Mouse (Mus musculus) limb, embryonic 13.5 days (tissue): ENCODE measurements around the gene Tas2r118. TPM values are rescaled to one million over a fixed set of nuclear protein-coding genes. Genes with fewer than 3 reads are reported as not detected.

Experiments
- ATAC-seq: fragments of 200-750 bp; cut with Nextera tagmentation; 2 replicates; pipeline ENCODE4 v1.8.0; 2017; ENCODE audit warnings: low read depth, moderate number of reproducible peaks, moderate TSS enrichment; ENCODE audit not compliant: low FRiP score
- H3K27ac ChIP-seq: fragments of 300-500 bp; sonication (generic); 2 replicates; pipeline ENCODE4 v1.5.1; 2015; ENCODE audit warnings: inconsistent platforms, mild to moderate bottlenecking, moderate library complexity
- H3K27me3 ChIP-seq: fragments of 300-500 bp; sonication (generic); 2 replicates; pipeline ENCODE4 v1.6.1; 2015; ENCODE audit warnings: mild to moderate bottlenecking, inconsistent platforms
- H3K36me3 ChIP-seq: fragments of 300-500 bp; sonication (generic); 2 replicates; pipeline ENCODE4 v1.6.1; 2015; ENCODE audit warnings: inconsistent platforms, mild to moderate bottlenecking, moderate library complexity
- H3K4me1 ChIP-seq: fragments of 300-500 bp; sonication (generic); 2 replicates; pipeline ENCODE4 v1.6.1; 2015; ENCODE audit warnings: inconsistent platforms
- H3K4me2 ChIP-seq: fragments of 300-500 bp; sonication (generic); replicated peaks from 2 replicates; pipeline ENCODE4 v1.6.1; 2015; ENCODE audit warnings: inconsistent platforms, mild to moderate bottlenecking, moderate library complexity
- H3K4me3 ChIP-seq: fragments of 300-500 bp; sonication (generic); 2 replicates; pipeline ENCODE4 v1.5.1; 2015; ENCODE audit warnings: moderate library complexity, mild to moderate bottlenecking, inconsistent platforms
- H3K9ac ChIP-seq: fragments of 300-500 bp; sonication (generic); 2 replicates; pipeline ENCODE4 v1.6.1; 2015; ENCODE audit warnings: mild to moderate bottlenecking, inconsistent platforms
- H3K9me3 ChIP-seq: fragments of 300-500 bp; sonication (generic); 2 replicates; pipeline ENCODE4 v1.6.1; 2016; ENCODE audit warnings: inconsistent platforms
- WGBS: fragments of 180-500 bp; shearing (Covaris S2); methylation state at CpG from one replicate; pipeline ENCODE4 v1.1.7; 2015; 5-methylcytosine and 5-hydroxymethylcytosine counted together
- polyA plus RNA-seq: library from polyadenylated mRNA; unstranded; fragments of >200 nt; fragmentation: Nextera tagmentation; extraction: Ambion mirVana; gene quantifications from 2 replicates; pipeline ENCODE4 v1.2.1, GENCODE M21; 2015

The Tas2r118 gene
- not detected in 2 replicates for polyA plus RNA-seq

DNA sequence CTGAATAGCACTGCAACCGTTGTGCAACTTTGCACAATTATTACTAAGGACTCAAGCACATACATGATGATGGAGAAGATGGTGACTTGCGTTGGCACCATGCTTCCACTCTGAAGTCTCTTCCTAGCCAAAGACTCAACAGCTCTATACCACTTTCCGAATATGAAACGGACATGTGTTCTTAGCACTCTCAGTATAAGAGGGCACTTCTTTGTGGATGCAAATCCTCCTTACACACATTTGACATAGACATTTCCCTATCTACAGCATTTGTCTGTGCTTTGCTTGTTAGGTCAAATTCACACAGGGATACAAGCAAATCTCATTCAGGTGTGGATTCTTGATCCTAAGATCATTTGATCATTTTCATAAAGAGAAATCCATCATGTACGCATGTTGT lies at the start of gene Tas2r118:
Gene Tas2r118, minus strand, starts transcription at position 101 of the 400 bp plus-strand sequence.
- H3K9ac ChIP-seq, result no peak within 1 kb of the TSS

DNA sequence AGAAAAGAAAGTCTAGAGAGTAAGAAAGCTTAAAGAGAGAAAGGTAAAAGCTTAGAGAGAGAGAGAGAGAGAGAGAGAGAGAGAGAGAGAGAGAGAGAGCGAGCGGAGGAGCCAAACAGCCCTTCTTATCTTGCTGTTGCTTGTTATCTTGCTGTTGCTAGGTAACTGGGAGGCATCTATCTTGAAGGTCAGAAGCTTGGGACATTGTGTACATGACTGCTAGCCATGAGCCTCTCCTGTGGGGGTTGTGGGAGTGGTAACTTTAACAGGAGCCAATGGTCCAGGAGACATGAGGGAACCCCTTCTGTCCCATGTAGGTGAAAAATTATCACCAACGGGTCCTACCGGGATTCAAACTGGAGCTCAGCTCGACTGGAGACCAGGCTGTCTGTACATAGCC lies 48.5 kb upstream of the Tas2r118 start:
- no peak overlapping the region for H3K4me3 ChIP-seq
- 83% methylated on average over 5 of the region's 5 CpGs for WGBS
- no peaks in the 10 kb centered on the region for H3K4me1 ChIP-seq
- no peak overlapping the region for H3K27ac ChIP-seq
- H3K9me3 ChIP-seq, result no peaks in the 10 kb centered on the region
- no peak for ATAC-seq
- no peaks in the 10 kb centered on the region for H3K36me3 ChIP-seq
- H3K27me3 ChIP-seq, result no peaks in the 10 kb centered on the region
- H3K9ac ChIP-seq, result no peak overlapping the region
- no peak overlapping the region for H3K4me2 ChIP-seq

More for the DNA sequence above, at the start of gene Tas2r118:
- no peaks in the 10 kb centered on the region for H3K9me3 ChIP-seq
- no peak within 1 kb of the TSS for H3K27ac ChIP-seq
- H3K4me3 ChIP-seq, result no peak within 1 kb of the TSS
- 94% methylated on average over 5 of the region's 5 CpGs for WGBS
- H3K36me3 ChIP-seq, result no peaks in the 10 kb centered on the region
- no peak for ATAC-seq
- H3K4me2 ChIP-seq, result no peak within 1 kb of the TSS
- no peaks in the 10 kb centered on the region for H3K4me1 ChIP-seq
- H3K27me3 ChIP-seq, result no peaks in the 10 kb centered on the region

- WGBS, result 88% methylated on average over 2 of the region's 2 CpGs
- Histone ChIP-seq H3K9ac (no peak overlapping the region), H3K36me3 (no peaks in the 10 kb centered on the region), H3K27ac (no peak overlapping the region), H3K4me3 (no peak overlapping the region), H3K9me3 (no peaks in the 10 kb centered on the region), H3K4me1 (no peaks in the 10 kb centered on the region), H3K4me2 (no peak overlapping the region), H3K27me3 (no peaks in the 10 kb centered on the region)
- no peak for ATAC-seq
Observed at GRCm38 (mm10) chr6:23993276-23993675, 23.4 kb upstream of the Tas2r118 start.

GRCm38 (mm10) chr6:23990687-23991387 lies 21.0 kb upstream of the Tas2r118 start:
- Histone ChIP-seq H3K27me3 (no peaks in the 10 kb centered on the region), H3K4me3 (no peak overlapping the region), H3K4me2 (no peak overlapping the region), H3K27ac (no peak overlapping the region), H3K4me1 (no peaks in the 10 kb centered on the region), H3K9me3 (no peaks in the 10 kb centered on the region), H3K36me3 (no peaks in the 10 kb centered on the region), H3K9ac (no peak overlapping the region)
- ATAC-seq, result no peak
- 63% methylated on average over 3 of the region's 3 CpGs for WGBS

GRCm38 (mm10) chr6:23986293-23986692 lies 16.4 kb upstream of the Tas2r118 start:
- H3K27ac ChIP-seq, result no peak overlapping the region
- no peaks in the 10 kb centered on the region for H3K27me3 ChIP-seq
- no peak for ATAC-seq
- no peak overlapping the region for H3K9ac ChIP-seq
- WGBS, result 84% methylated on average over 1 of the region's 1 CpGs
- H3K4me3 ChIP-seq, result no peak overlapping the region
- no peaks in the 10 kb centered on the region for H3K9me3 ChIP-seq
- no peak overlapping the region for H3K4me2 ChIP-seq
- no peaks in the 10 kb centered on the region for H3K36me3 ChIP-seq
- H3K4me1 ChIP-seq, result no peaks in the 10 kb centered on the region

GRCm38 (mm10) chr6:23966980-23967379 lies 2.9 kb downstream of the Tas2r118 start:
- H3K9me3 ChIP-seq, result no peaks in the 10 kb centered on the region
- no peaks in the 10 kb centered on the region for H3K27me3 ChIP-seq
- WGBS, result 84% methylated on average over 2 of the region's 2 CpGs
- no peak for ATAC-seq
- H3K4me3 ChIP-seq, result no peak overlapping the region
- H3K36me3 ChIP-seq, result no peaks in the 10 kb centered on the region
- no peak overlapping the region for H3K27ac ChIP-seq
- H3K4me2 ChIP-seq, result no peak overlapping the region
- H3K9ac ChIP-seq, result no peak overlapping the region
- no peaks in the 10 kb centered on the region for H3K4me1 ChIP-seq

DNA sequence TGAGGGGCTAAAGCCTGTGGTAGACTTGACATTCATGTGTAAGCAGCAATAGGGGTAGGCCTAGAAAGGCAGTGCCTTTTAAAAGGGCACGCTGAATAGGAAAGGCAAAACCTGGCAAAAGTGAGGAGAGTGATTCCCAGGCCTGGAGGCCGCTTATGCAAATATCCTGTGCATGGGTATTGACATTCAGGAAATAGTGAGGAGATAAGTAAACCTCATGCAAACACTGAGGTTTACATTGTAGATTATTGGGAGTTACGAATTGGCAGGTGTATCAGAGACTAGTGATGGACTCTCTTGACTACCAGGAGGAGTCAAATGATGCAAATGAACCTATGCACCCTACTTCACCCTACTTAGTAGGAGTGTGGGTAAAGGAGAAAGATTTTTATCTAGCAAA lies 3.9 kb downstream of the Tas2r118 start:
- ATAC-seq, result no peak
- no peak overlapping the region for H3K9ac ChIP-seq
- H3K4me2 ChIP-seq, result no peak overlapping the region
- H3K27me3 ChIP-seq, result no peaks in the 10 kb centered on the region
- H3K9me3 ChIP-seq, result no peaks in the 10 kb centered on the region
- H3K4me1 ChIP-seq, result no peaks in the 10 kb centered on the region
- no peaks in the 10 kb centered on the region for H3K36me3 ChIP-seq
- no peak overlapping the region for H3K4me3 ChIP-seq
- WGBS, result 85% methylated on average over 3 of the region's 3 CpGs
- no peak overlapping the region for H3K27ac ChIP-seq

DNA sequence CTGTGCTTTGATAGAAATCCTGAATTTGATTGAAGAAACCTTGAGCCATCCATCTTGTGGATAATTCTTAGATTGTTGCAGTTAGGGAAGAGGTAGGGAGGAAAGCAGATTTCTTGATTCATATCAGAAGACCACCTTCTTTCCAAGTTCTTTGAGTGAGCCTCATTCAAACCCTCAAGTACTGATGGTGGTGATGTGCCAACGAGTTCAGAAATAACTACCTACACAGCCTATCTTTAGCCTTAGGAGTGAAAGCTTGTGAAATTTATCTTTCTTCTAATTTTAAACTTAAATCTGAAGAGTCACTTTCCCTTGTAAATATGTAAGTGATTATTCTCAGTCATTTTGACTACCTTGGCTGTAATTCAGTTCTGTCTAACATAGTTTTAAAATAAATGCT lies 6.1 kb downstream of the Tas2r118 start:
- no peak overlapping the region for H3K4me3 ChIP-seq
- no peaks in the 10 kb centered on the region for H3K9me3 ChIP-seq
- no peak overlapping the region for H3K4me2 ChIP-seq
- no peak overlapping the region for H3K27ac ChIP-seq
- no peaks in the 10 kb centered on the region for H3K36me3 ChIP-seq
- no peaks in the 10 kb centered on the region for H3K27me3 ChIP-seq
- WGBS, result 75% methylated on average over 1 of the region's 1 CpGs
- ATAC-seq, result no peak
- no peak overlapping the region for H3K9ac ChIP-seq
- no peaks in the 10 kb centered on the region for H3K4me1 ChIP-seq

- no peak overlapping the region for H3K9ac ChIP-seq
- H3K27ac ChIP-seq, result no peak overlapping the region
- H3K4me1 ChIP-seq, result no peaks in the 10 kb centered on the region
- WGBS, result 89% methylated on average over 1 of the region's 1 CpGs
- no peaks in the 10 kb centered on the region for H3K27me3 ChIP-seq
- H3K4me3 ChIP-seq, result no peak overlapping the region
- no peaks in the 10 kb centered on the region for H3K36me3 ChIP-seq
- no peak for ATAC-seq
- H3K9me3 ChIP-seq, result no peaks in the 10 kb centered on the region
- no peak overlapping the region for H3K4me2 ChIP-seq
Observed at GRCm38 (mm10) chr6:23940776-23941175, 29.1 kb downstream of the Tas2r118 start.

GRCm38 (mm10) chr6:23938575-23939488 lies 31.0 kb downstream of the Tas2r118 start:
- Histone ChIP-seq H3K4me1 (0 out of 2 replicates have a peak, but pooled peaks cover 4% of the 10 kb centered on the region), H3K4me2 (no peak overlapping the region), H3K36me3 (no peaks in the 10 kb centered on the region), H3K27ac (no peak overlapping the region), H3K4me3 (no peak overlapping the region), H3K9ac (no peak overlapping the region), H3K27me3 (no peaks in the 10 kb centered on the region), H3K9me3 (no peaks in the 10 kb centered on the region)
- ATAC-seq, result peak; percentile 87
- 23% methylated on average over 2 of the region's 2 CpGs for WGBS

DNA sequence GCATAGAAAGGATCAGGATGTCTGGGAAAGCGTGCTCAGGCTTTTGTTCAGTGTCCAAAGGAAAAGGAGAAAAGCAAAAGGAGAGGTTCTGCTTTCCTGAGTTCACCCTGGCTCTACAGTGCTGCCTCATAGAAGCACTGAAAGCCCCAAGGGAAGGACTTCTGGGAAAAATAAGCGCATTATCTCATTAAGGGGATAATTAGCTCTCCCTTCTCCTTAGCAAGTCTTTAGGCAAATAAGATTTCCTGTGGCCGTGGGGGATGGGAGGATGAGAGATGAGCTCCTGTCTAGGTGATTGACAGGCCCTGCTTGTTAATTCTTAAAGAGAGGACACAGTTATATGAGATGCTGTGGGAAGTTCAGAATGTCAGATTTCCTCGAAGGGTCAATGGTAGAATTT lies 33.4 kb downstream of the Tas2r118 start:
- H3K4me3 ChIP-seq, result no peak overlapping the region
- no peak for ATAC-seq

DNA sequence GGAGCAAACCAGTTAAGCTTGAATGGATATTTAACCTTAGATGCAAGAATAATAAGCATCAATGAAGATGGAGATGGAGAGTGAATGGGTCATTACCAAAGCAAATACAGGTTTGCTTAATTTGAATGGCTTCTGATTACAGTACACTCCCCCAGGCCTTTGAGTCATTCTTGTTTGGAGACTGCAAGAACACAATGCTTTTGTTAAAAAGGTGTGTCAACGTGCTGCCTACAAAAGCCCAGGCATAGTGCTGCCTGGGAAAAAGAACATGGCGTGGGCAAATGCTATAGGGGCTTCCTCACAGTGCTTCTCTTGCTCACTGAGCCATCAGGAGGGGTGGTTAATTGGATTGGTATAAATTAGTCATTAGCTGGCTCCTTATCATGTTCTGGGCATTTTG lies 46.1 kb downstream of the Tas2r118 start:
- H3K27ac ChIP-seq, result no peak overlapping the region
- no peak overlapping the region for H3K9ac ChIP-seq
- no peak for ATAC-seq
- no peak overlapping the region for H3K4me2 ChIP-seq
- 62% methylated on average over 2 of the region's 2 CpGs for WGBS
- no peaks in the 10 kb centered on the region for H3K9me3 ChIP-seq
- H3K27me3 ChIP-seq, result no peaks in the 10 kb centered on the region
- no peak overlapping the region for H3K4me3 ChIP-seq
- no peaks in the 10 kb centered on the region for H3K36me3 ChIP-seq
- no peaks in the 10 kb centered on the region for H3K4me1 ChIP-seq

More for the DNA sequence above, 33.4 kb downstream of the Tas2r118 start:
- Histone ChIP-seq H3K4me1 (peaks cover 12% of the 10 kb centered on the region; the same call in 1 of the 2 replicates), H3K9ac (no peak overlapping the region), H3K9me3 (no peaks in the 10 kb centered on the region), H3K36me3 (no peaks in the 10 kb centered on the region), H3K4me2 (no peak overlapping the region), H3K27me3 (no peaks in the 10 kb centered on the region), H3K27ac (no peak overlapping the region)
- WGBS, result 63% methylated on average over 4 of the region's 4 CpGs
